Mouse (Mus musculus) heart, postnatal 4 days (tissue): ENCODE data around the gene Rps15. TPM values are rescaled to one million over a fixed set of nuclear protein-coding genes. Genes with fewer than 3 reads are reported as not detected.
A peak's percentile ranks its signal among the peaks of the same experiment; 100 is the strongest.
"Not testable (repeated sequence)": the region's sequence is repeated elsewhere in the genome, so short reads cannot be mapped to it uniquely, and the experiment has no call there.

Source experiments
- DNase-seq: peaks from one replicate; pipeline ENCODE4 v3.0.0; 2021
- total RNA-seq, 2 experiments: library from RNA; stranded (reverse); gene quantifications; 2 replicates each; pipeline ENCODE4 v1.2.3; 2021

The Rps15 gene
- 1,000 to 10,000 TPM in 1 of 2 experiments, 100 to 1,000 TPM in 1; 949 to 1,003 TPM for total RNA-seq

GRCm38 (mm10) chr10:80292251-80293146, at the start of gene Rps15:
Rps15 (plus strand) TSS chr10:80292453.
- peak; percentile 97 for DNase-seq

GRCm38 (mm10) chr10:80242607-80243006, 49.6 kb upstream of the Rps15 start:
- no peak for DNase-seq

- peak; percentile 54 for DNase-seq
These were observed 47.4 kb upstream of the Rps15 start for GRCm38 (mm10) chr10:80244791-80245399.

- peak; percentile 89 for DNase-seq
These were observed 46.7 kb upstream of the Rps15 start for GRCm38 (mm10) chr10:80245600-80245999.

GRCm38 (mm10) chr10:80247849-80248248, 44.4 kb upstream of the Rps15 start:
- no peak for DNase-seq

- not testable (repeated sequence) for DNase-seq
These were observed 43.8 kb upstream of the Rps15 start for GRCm38 (mm10) chr10:80248437-80248836.

GRCm38 (mm10) chr10:80248971-80249640, 43.1 kb upstream of the Rps15 start, which contains the start of gene Ndufs7:
Ndufs7 (plus strand) TSS chr10:80249121.
- DNase-seq, result peak; percentile 96

GRCm38 (mm10) chr10:80250059-80250458, 42.2 kb upstream of the Rps15 start:
- no peak for DNase-seq

GRCm38 (mm10) chr10:80250573-80250972, 41.7 kb upstream of the Rps15 start:
- no peak for DNase-seq

GRCm38 (mm10) chr10:80252011-80252410, 40.2 kb upstream of the Rps15 start:
- no peak for DNase-seq

- DNase-seq, result peak; percentile 42
These were observed 39.6 kb upstream of the Rps15 start for GRCm38 (mm10) chr10:80252493-80253274.

GRCm38 (mm10) chr10:80253551-80253950, 38.7 kb upstream of the Rps15 start:
- no peak for DNase-seq

GRCm38 (mm10) chr10:80254331-80255297, 37.6 kb upstream of the Rps15 start:
- DNase-seq, result no peak

GRCm38 (mm10) chr10:80255881-80256535, 36.2 kb upstream of the Rps15 start:
- peak; percentile 66 for DNase-seq

GRCm38 (mm10) chr10:80257936-80258335, 34.3 kb upstream of the Rps15 start:
- no peak for DNase-seq

GRCm38 (mm10) chr10:80258752-80259462, 33.3 kb upstream of the Rps15 start:
- DNase-seq, result no peak

- peak; percentile 35 for DNase-seq
These were observed 32.8 kb upstream of the Rps15 start for GRCm38 (mm10) chr10:80259463-80259805.

- DNase-seq, result peak; percentile 77
These were observed 32.2 kb upstream of the Rps15 start for GRCm38 (mm10) chr10:80259861-80260641.
